Mouse (Mus musculus) thymus, adult 18-20 months (tissue): ENCODE results near the gene Prr15.

ENCODE experiments used
- DNase-seq, 2 experiments: peaks; one replicate each; pipeline ENCODE4 v3.0.0; 2022; ENCODE audit warnings: mixed read lengths in 2 of 2

The Prr15 gene

GRCm38 (mm10) chr6:54325246-54325885, at the start of gene Prr15:
Gene Prr15, plus strand, starts transcription at chr6:54325835.
- no peak for DNase-seq

- no peak for DNase-seq
Observed at GRCm38 (mm10) chr6:54277234-54277633, 48.4 kb upstream of the Prr15 start.

GRCm38 (mm10) chr6:54277828-54278227, 47.8 kb upstream of the Prr15 start:
- DNase-seq, result no peak

GRCm38 (mm10) chr6:54278613-54279012, 47.0 kb upstream of the Prr15 start:
- no peak for DNase-seq

DNA sequence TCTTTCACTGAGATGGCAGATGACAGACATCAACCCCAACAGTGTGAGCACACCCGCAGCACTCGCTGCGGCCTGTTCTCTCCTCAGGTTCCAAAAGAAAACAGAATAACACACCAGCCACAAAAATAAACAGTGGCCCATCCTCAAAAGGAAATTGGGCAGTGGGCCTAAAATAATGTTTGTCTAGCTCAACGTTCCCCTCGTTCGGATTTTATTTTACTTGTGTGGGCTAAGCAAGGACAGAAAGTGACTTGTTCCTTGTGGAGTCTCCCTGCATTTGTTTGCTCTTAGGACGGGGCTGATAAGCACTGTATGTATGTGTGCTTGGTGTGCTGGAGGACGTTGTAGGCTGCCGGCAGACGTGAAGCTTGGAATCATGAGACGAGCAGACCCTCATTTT, 46.2 kb upstream of the Prr15 start:
- DNase-seq, result no peak

GRCm38 (mm10) chr6:54280248-54280647, 45.4 kb upstream of the Prr15 start:
- DNase-seq, result no peak

GRCm38 (mm10) chr6:54283299-54283698, 42.3 kb upstream of the Prr15 start:
- no peak for DNase-seq

GRCm38 (mm10) chr6:54284167-54284711, 41.4 kb upstream of the Prr15 start:
- no peak for DNase-seq

DNA sequence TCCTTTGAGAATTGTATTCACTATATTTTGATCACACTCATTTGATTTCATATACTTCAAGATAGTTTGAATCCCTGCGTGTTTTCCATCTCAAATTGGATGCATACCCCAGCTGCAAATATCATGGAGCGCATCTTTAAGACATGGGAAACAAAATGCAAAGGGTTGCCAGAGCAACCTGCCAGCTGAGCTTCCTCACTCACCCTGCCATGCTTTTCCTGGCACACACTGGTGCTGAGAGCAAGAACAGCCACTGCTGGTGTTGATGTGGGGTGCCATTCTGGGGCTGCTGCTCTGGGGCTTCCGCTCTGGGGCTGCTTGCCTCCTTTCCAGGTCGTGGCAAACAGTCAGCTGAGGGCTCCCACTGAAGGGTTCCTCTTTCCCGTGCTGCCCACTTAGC, 38.8 kb upstream of the Prr15 start:
- no peak for DNase-seq

- no peak for DNase-seq
Observed at GRCm38 (mm10) chr6:54289774-54290500, 35.7 kb upstream of the Prr15 start.

DNA sequence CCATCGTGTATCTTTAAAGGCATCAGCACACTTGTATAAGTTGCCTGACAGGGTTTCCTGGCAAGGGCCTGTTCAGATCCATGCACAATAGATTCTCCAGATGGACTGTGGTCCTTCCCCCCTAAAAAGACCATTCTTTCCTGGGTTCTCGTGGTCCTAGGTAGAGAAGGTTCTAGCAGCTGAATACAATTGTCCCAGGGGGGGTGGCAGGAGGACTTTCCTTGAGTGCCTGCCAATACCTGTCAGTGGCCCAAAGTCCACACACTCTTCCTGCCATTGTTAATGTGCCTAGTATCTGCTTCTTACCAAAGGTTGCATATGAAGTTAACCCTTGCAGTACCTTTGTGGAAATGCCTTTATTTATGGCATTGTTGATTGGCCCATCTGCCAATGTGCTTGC, 28.4 kb upstream of the Prr15 start:
- DNase-seq, result no peak

- DNase-seq, result no peak
Observed at GRCm38 (mm10) chr6:54299417-54299816, 26.2 kb upstream of the Prr15 start.

DNA sequence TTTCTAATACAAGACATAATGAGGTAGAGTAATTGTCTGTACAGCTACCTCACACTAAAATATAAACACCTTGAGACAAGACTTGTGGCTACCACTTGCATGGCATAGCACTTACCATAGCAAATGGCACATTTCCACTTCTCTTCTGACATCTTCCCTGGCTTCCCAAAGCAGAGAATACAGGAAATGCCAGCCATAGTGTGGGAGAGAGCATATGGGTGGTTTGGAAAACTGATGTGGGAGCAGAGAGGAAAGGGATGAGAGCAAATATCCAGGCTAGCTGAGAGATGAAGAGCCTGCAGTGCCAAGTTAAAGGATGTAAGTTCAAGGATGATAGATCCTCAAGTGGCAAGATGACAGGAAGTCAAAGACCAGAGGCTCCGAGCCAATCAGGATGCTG, 19.9 kb upstream of the Prr15 start:
- no peak for DNase-seq

- DNase-seq, result no peak
Observed at GRCm38 (mm10) chr6:54313071-54313470, 12.6 kb upstream of the Prr15 start.

DNA sequence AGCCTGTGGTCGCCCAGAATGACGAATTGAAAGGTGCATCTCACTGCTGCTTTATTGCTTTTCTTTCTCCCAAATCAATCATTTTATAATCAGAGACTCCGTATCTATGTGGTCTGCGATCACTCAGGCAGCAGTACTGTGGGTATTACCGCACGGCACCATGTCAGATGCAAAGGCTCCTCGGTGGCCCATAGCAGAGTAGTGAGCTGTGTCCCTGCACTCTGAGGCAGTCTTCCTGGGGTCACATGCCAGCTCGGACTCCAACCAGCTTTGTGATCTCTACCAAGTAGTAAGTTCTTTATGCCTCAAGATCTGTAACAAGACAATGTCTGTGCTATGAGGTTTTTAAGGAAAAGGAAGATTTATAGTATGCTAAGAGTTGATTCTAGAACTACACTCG, 7.0 kb upstream of the Prr15 start:
- no peak for DNase-seq

DNA sequence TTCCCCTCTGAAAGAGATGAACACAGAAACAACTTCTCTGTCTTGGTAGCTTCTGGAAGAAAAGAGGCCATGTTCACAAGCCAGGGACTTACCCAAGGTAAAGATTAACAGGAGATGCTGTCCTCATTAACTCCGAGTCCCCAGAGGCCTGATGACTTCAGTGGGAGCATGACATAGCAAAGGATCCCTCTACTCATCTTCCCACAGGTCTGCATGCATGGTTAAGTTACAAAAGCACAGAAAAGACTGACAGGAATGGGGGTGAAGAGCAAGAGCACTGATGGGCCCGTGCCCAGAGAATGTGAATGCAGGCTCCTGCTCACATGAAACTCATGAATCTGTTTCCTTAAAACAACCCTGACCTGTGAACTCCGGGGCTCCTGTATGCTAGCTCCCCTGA, 6.4 kb upstream of the Prr15 start:
- no peak for DNase-seq

GRCm38 (mm10) chr6:54320236-54320635, 5.4 kb upstream of the Prr15 start:
- no peak for DNase-seq

DNA sequence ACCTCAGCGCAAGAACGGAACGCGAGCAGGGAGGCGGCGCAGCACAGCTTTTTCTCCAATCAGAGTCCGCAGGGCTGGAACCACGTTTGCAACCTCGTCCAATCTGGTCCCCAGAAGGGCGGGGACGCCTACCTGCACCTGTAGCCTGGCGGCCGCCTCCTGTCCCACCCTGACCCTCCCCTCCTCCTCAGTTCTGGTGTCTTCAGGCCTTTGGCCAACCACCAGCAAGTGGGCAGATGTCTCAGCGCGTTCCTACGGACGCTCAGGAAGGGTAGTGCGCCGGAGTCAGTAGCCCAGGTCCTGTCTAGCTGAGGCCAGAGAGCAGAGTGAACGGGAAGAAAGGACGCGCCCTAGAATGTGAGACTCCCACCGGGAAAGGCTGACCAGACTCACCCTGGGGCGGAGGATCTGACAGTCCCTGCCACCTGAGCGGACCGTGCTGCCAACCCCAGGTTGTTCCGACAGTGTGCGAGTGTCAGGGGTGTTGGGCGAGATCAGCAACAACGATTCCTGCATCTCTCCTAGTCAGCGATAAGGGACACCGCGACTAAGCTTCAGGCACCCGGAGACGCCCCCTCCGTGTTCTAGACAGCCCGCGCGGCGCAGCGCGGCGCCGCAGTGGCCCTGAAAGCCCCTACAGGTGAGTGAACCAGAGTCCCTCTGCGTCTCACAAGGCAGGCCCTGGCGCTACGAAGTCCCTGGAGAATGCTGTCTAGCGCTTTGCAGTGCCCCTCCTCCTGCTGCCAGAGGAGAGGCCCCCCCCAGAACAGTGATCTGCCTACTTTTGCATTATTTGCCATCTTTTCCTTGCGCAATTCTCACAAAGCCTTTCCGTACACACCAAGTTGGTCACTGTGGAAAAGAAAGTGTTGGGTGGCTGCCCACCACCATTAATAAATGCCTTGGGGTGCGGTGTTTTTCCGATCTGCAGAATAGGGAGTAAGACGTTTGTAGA, 1.3 kb downstream of the Prr15 start:
- no peak for DNase-seq

- peak in 1 of 2 experiments; percentile 3 for DNase-seq
Observed at GRCm38 (mm10) chr6:54327626-54328003, 2.0 kb downstream of the Prr15 start.

DNA sequence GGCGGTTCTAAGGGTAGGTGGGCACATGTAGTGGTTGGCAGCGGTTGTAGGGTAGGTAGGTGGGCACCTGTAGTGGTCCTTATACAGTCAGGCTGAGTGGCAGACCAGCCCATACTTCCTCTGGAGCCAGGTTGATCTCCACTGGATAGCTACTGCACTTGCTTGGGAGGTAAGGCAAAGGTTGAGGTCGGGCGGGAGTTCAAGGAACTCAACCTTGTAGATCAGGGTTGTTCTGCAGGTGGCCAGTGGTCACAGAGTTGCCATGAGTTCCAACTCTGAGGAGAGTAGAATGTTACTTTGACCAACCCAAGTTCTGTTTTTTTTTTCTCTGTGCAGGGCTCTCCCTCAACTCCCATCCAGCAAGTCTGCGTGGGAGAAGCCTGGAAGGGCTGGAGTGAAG, 3.1 kb downstream of the Prr15 start:
- DNase-seq, result no peak

- DNase-seq, result no peak
Observed at GRCm38 (mm10) chr6:54329598-54329997, 4.0 kb downstream of the Prr15 start.

DNA sequence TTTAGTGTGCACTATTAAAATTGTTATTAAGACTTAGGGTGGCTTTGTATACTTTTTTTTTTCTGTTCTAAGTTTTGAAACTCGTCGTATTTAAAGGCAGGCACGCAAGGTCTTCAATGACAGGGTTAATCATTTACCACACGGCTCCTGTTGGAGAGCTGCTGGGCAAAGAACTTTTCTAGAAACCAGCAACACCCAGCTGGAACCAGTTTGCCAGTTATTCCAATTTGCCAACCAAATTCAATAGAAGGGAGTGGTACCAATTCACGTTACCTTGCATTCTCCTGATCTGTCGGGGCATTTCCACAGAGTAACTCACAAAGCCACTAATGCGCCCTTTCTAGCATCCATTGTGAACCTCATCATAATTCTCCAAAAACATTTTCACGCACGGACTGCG, 4.5 kb downstream of the Prr15 start:
- no peak for DNase-seq

DNA sequence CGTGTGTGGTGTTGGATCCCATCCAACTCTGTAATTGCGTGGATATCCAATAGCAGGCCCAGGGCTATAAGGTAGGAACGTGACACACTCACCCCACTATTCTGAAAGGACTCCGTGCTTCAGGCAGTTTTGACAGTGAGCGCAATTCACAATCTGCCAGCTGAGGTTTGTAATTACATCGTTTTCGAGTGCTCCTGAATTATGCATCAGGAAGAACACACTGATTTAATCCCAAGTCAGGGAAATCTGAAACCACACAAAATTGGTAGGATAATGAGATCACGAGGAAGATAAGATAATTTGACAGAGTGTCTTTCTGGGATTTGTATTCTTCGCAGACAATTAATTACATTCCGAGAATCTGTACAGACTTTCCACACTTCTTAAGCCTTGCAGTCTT, 6.1 kb downstream of the Prr15 start:
- DNase-seq, result no peak
